Comparison of ENCODE assay signal across 17 mouse cellular contexts in genomic region chr14:115106326-115106725, GRCm38 (mm10). TPM values are rescaled to one million over a fixed set of nuclear protein-coding genes. Genes with fewer than 3 reads are reported as not detected.
"Had no signal": no experiment of that assay in that cellular context is flagged by ENCODE, and none has a peak within 500 bp of the region (broad histone marks: within the 10 kb centered on the region; RNA-seq: fewer than 3 reads in every experiment).

No protein-coding gene starts in this region.

- H3K9me3 ChIP-seq: hindbrain, embryonic 15.5 days; stomach, embryonic 15.5 days had no signal

- H3K9ac ChIP-seq: hindbrain, embryonic 15.5 days; limb, embryonic 12.5 days; liver, embryonic 14.5 days; liver, postnatal 0 days; lung, embryonic 14.5 days; stomach, embryonic 15.5 days had no signal

- H3K4me2 ChIP-seq: hindbrain, embryonic 15.5 days; limb, embryonic 12.5 days; lung, embryonic 14.5 days; stomach, embryonic 15.5 days had no signal

- H3K27me3 ChIP-seq: hindbrain, embryonic 15.5 days; limb, embryonic 12.5 days; stomach, embryonic 15.5 days had no signal

- H3K4me3 ChIP-seq: hindbrain, embryonic 15.5 days; left cerebral cortex, adult 2 months; limb, embryonic 12.5 days; stomach, embryonic 15.5 days had no signal

- DNase-seq: layer of hippocampus, postnatal 36 days; liver; liver, postnatal 0 days; lung, embryonic 14.5 days; midbrain, embryonic 14.5 days; right cerebral cortex, adult 18-20 months; right cerebral cortex, postnatal 14 days; right cerebral cortex, postnatal 4 days; thymus, postnatal 25 days had no signal

- H3K27ac ChIP-seq: hindbrain, embryonic 15.5 days; left cerebral cortex, adult 2 months; limb, embryonic 12.5 days; liver, embryonic 14.5 days; macrophage; stomach, embryonic 15.5 days had no signal

- H3K4me1 ChIP-seq: hindbrain, embryonic 15.5 days; limb, embryonic 12.5 days; stomach, embryonic 15.5 days had no signal

- ATAC-seq: intestine, postnatal 0 days; liver, postnatal 0 days; lung, postnatal 0 days had no signal

- H3K36me3 ChIP-seq: hindbrain, embryonic 15.5 days; limb, embryonic 12.5 days; stomach, embryonic 15.5 days had no signal

RNA-seq across cellular contexts. Expression of gene Gpc5, which starts 14.3 kb away (rescaled TPM):
- polyA plus RNA-seq: liver, postnatal 0 days; macrophage had no signal
